Mouse (Mus musculus) neural tube, embryonic 12.5 days (tissue): ENCODE data around the gene Zfp280d. TPM values are rescaled to one million over a fixed set of nuclear protein-coding genes. Genes with fewer than 3 reads are reported as not detected.
"Not testable (repeated sequence)": the region's sequence is repeated elsewhere in the genome, so short reads cannot be mapped to it uniquely, and the experiment has no call there.

Source experiments
- ATAC-seq: fragments of 200-750 bp; cut with Nextera tagmentation; 2 replicates; pipeline ENCODE4 v1.8.0; 2017; ENCODE audit warnings: low read depth, mild to moderate bottlenecking, moderate TSS enrichment, moderate library complexity; ENCODE audit not compliant: low FRiP score
- H3K27ac ChIP-seq: fragments of 300-500 bp; sonication (generic); 2 replicates; pipeline ENCODE4 v1.5.1; 2016
- H3K27me3 ChIP-seq: fragments of 300-500 bp; sonication (generic); replicated peaks from 2 replicates; pipeline ENCODE4 v1.6.1; 2016; ENCODE audit warnings: mild to moderate bottlenecking
- H3K36me3 ChIP-seq: fragments of 300-500 bp; sonication (generic); 2 replicates; pipeline ENCODE4 v1.6.1; 2016; ENCODE audit warnings: mild to moderate bottlenecking
- H3K4me1 ChIP-seq: fragments of 300-500 bp; sonication (generic); 2 replicates; pipeline ENCODE4 v1.6.1; 2016
- H3K4me2 ChIP-seq: fragments of 300-500 bp; sonication (generic); replicated peaks from 2 replicates; pipeline ENCODE4 v1.6.1; 2016; ENCODE audit warnings: mild to moderate bottlenecking
- H3K4me3 ChIP-seq: fragments of 300-500 bp; sonication (generic); 2 replicates; pipeline ENCODE4 v1.5.1; 2016
- H3K9ac ChIP-seq: fragments of 300-500 bp; sonication (generic); 2 replicates; pipeline ENCODE4 v1.6.1; 2016; ENCODE audit warnings: mild to moderate bottlenecking
- H3K9me3 ChIP-seq: fragments of 300-500 bp; sonication (generic); 2 replicates; pipeline ENCODE4 v1.6.1; 2016; ENCODE audit warnings: mild to moderate bottlenecking
- WGBS: fragments of 180-500 bp; shearing (Covaris S2); methylation state at CpG from one replicate; pipeline ENCODE4 v1.1.7; 2016; 5-methylcytosine and 5-hydroxymethylcytosine counted together
- polyA plus RNA-seq: library from polyadenylated mRNA; unstranded; fragments of >200 nt; fragmentation: Nextera tagmentation; extraction: Ambion mirVana; gene quantifications from 2 replicates; pipeline ENCODE4 v1.2.1, GENCODE M21; 2016

Zfp280d gene
- polyA plus RNA-seq, 1 experiment from 2014 or later: 56.3 TPM

DNA sequence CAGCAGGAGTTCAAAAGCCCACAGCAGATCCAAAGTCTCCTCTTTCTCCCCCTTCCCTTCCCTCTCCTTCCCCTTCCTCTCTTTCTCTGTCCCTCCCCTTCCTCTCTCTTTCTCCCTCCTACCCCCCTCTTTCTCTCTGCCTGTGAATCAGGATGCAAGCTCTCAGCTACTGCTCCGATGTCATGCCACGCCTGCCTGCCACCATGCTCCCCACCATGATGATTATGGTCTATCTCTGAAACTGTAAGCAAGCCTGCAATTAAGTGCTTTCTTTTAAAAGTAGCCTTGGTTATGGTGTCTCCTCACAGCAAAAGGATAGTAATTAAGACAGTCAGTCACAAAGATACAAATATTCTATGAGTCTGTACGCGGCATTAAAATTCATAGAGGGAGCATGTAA, 100.3 kb downstream of the Zfp280d start:
- Histone ChIP-seq H3K4me3 (no peak overlapping the region), H3K27me3 (no peaks in the 10 kb centered on the region), H3K27ac (no peak overlapping the region), H3K9ac (no peak overlapping the region), H3K9me3 (no peaks in the 10 kb centered on the region), H3K4me2 (no peak overlapping the region), H3K4me1 (no peaks in the 10 kb centered on the region), H3K36me3 (no peaks in the 10 kb centered on the region)
- no peak for ATAC-seq
- WGBS: 75% methylated on average over 4 of the region's 4 CpGs

GRCm38 (mm10) chr9:72375639-72376038, 101.0 kb downstream of the Zfp280d start:
- H3K27ac ChIP-seq: no peak overlapping the region
- H3K27me3 ChIP-seq: no peaks in the 10 kb centered on the region
- no peak for ATAC-seq
- no peak overlapping the region for H3K9ac ChIP-seq
- no peak overlapping the region for H3K4me3 ChIP-seq
- no peak overlapping the region for H3K4me2 ChIP-seq
- WGBS: 86% methylated on average over 3 of the region's 3 CpGs
- H3K36me3 ChIP-seq: no peaks in the 10 kb centered on the region
- no peaks in the 10 kb centered on the region for H3K9me3 ChIP-seq
- no peaks in the 10 kb centered on the region for H3K4me1 ChIP-seq

GRCm38 (mm10) chr9:72385786-72386185, 111.1 kb downstream of the Zfp280d start:
- Histone ChIP-seq H3K9ac (no peak overlapping the region), H3K9me3 (no peaks in the 10 kb centered on the region), H3K27me3 (no peaks in the 10 kb centered on the region), H3K4me2 (no peak overlapping the region), H3K4me3 (no peak overlapping the region), H3K27ac (no peak overlapping the region), H3K4me1 (0 out of 2 replicates have a peak, but pooled peaks cover 2% of the 10 kb centered on the region), H3K36me3 (no peaks in the 10 kb centered on the region)
- no peak for ATAC-seq
- 87% methylated on average over 7 of the region's 7 CpGs for WGBS

DNA sequence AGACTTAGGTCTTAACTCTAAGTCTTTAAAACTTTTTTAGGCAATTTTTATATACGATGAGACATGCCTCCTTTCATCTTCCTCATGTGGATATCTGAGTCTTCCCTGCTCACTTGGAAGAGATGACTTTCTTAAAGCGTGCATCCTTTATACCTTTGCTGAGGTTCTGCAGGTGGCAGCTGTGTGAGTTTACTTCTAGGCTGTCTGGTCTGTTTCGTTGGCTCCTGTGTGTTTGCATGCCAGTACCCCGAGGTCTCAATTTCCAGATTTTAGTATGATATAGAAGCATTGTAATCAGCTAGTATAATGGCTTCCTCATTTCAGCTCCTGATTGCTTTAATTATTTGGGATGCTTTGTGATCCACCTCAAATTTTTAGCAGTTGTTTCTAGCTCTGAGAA, 114.3 kb downstream of the Zfp280d start:
- 0 out of 2 replicates have a peak, but pooled peaks cover 2% of the 10 kb centered on the region for H3K4me1 ChIP-seq
- 90% methylated on average over 4 of the region's 4 CpGs for WGBS
- no peaks in the 10 kb centered on the region for H3K27me3 ChIP-seq
- H3K36me3 ChIP-seq: no peaks in the 10 kb centered on the region
- H3K4me2 ChIP-seq: no peak overlapping the region
- no peaks in the 10 kb centered on the region for H3K9me3 ChIP-seq
- H3K4me3 ChIP-seq: no peak overlapping the region
- no peak overlapping the region for H3K9ac ChIP-seq
- no peak overlapping the region for H3K27ac ChIP-seq
- ATAC-seq: no peak

GRCm38 (mm10) chr9:72389431-72390002, 114.9 kb downstream of the Zfp280d start:
- H3K27me3 ChIP-seq: no peaks in the 10 kb centered on the region
- no peaks in the 10 kb centered on the region for H3K36me3 ChIP-seq
- H3K4me2 ChIP-seq: peak overlapping the region; percentile 38; the same call in 1 of the 2 replicates
- 0 out of 2 replicates have a peak, but pooled peaks cover 2% of the 10 kb centered on the region for H3K4me1 ChIP-seq
- no peak for ATAC-seq
- H3K4me3 ChIP-seq: no peak overlapping the region
- H3K27ac ChIP-seq: no peak overlapping the region
- no peak overlapping the region for H3K9ac ChIP-seq
- no peaks in the 10 kb centered on the region for H3K9me3 ChIP-seq
- WGBS: 48% methylated on average over 14 of the region's 14 CpGs

- Histone ChIP-seq H3K27me3 (no peaks in the 10 kb centered on the region), H3K4me2 (no peak overlapping the region), H3K36me3 (no peaks in the 10 kb centered on the region), H3K9me3 (no peaks in the 10 kb centered on the region), H3K4me1 (0 out of 2 replicates have a peak, but pooled peaks cover 2% of the 10 kb centered on the region), H3K4me3 (no peak overlapping the region), H3K9ac (no peak overlapping the region), H3K27ac (no peak overlapping the region)
- 87% methylated on average over 12 of the region's 12 CpGs for WGBS
- no peak for ATAC-seq
Measured at GRCm38 (mm10) chr9:72390321-72391077, 115.8 kb downstream of the Zfp280d start.

- no peaks in the 10 kb centered on the region for H3K9me3 ChIP-seq
- no peak overlapping the region for H3K9ac ChIP-seq
- no peak overlapping the region for H3K4me3 ChIP-seq
- no peak for ATAC-seq
- H3K4me1 ChIP-seq: 0 out of 2 replicates have a peak, but pooled peaks cover 2% of the 10 kb centered on the region
- no peak overlapping the region for H3K27ac ChIP-seq
- no peaks in the 10 kb centered on the region for H3K27me3 ChIP-seq
- H3K4me2 ChIP-seq: no peak overlapping the region
- no peaks in the 10 kb centered on the region for H3K36me3 ChIP-seq
- WGBS: 85% methylated on average over 7 of the region's 7 CpGs
Measured at GRCm38 (mm10) chr9:72392686-72393085, 118.0 kb downstream of the Zfp280d start.

GRCm38 (mm10) chr9:72393238-72393637, 118.6 kb downstream of the Zfp280d start:
- Histone ChIP-seq H3K36me3 (no peaks in the 10 kb centered on the region), H3K4me3 (no peak overlapping the region), H3K4me1 (0 out of 2 replicates have a peak, but pooled peaks cover 2% of the 10 kb centered on the region), H3K9me3 (no peaks in the 10 kb centered on the region), H3K27ac (no peak overlapping the region), H3K27me3 (no peaks in the 10 kb centered on the region), H3K9ac (no peak overlapping the region), H3K4me2 (no peak overlapping the region)
- WGBS: 75% methylated on average over 15 of the region's 15 CpGs
- ATAC-seq: no peak

- WGBS: 70% methylated on average over 8 of the region's 8 CpGs
- no peak overlapping the region for H3K4me2 ChIP-seq
- no peak overlapping the region for H3K27ac ChIP-seq
- no peaks in the 10 kb centered on the region for H3K9me3 ChIP-seq
- 0 out of 2 replicates have a peak, but pooled peaks cover 2% of the 10 kb centered on the region for H3K4me1 ChIP-seq
- no peak for ATAC-seq
- no peak overlapping the region for H3K4me3 ChIP-seq
- H3K9ac ChIP-seq: no peak overlapping the region
- H3K36me3 ChIP-seq: no peaks in the 10 kb centered on the region
- H3K27me3 ChIP-seq: no peaks in the 10 kb centered on the region
Measured at GRCm38 (mm10) chr9:72393869-72394341, 119.2 kb downstream of the Zfp280d start.

DNA sequence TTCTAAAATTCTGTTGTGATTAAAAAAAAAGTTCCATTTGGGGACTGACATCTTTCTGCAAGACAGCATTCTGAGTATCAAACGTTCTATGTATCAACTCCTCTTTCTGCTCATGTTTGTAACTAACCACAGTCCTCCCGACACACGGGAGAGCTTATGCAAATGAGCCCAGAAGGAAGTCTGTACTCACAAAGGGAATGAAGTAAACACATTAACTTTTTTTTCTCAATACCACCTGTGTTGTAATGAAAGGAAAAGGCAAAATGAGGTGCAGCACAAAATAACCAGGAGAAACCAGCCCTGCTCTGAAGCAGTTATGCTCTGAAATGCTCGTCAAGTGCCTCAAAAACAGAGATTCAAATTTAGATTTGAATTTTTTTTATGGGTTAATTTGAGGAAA, 125.5 kb downstream of the Zfp280d start:
- Histone ChIP-seq H3K36me3 (no peaks in the 10 kb centered on the region), H3K4me3 (no peak overlapping the region), H3K27me3 (no peaks in the 10 kb centered on the region), H3K9me3 (no peaks in the 10 kb centered on the region), H3K9ac (no peak overlapping the region), H3K4me1 (no peaks in the 10 kb centered on the region), H3K27ac (no peak overlapping the region), H3K4me2 (no peak overlapping the region)
- ATAC-seq: no peak
- 60% methylated on average over 4 of the region's 4 CpGs for WGBS

GRCm38 (mm10) chr9:72401769-72402168, 127.1 kb downstream of the Zfp280d start:
- ATAC-seq, H3K4me2 ChIP-seq, H3K4me3 ChIP-seq, H3K27me3 ChIP-seq, H3K9me3 ChIP-seq, H3K27ac ChIP-seq, H3K4me1 ChIP-seq, H3K9ac ChIP-seq, H3K36me3 ChIP-seq: not testable (repeated sequence)
- WGBS: 82% methylated on average over 4 of the region's 4 CpGs

DNA sequence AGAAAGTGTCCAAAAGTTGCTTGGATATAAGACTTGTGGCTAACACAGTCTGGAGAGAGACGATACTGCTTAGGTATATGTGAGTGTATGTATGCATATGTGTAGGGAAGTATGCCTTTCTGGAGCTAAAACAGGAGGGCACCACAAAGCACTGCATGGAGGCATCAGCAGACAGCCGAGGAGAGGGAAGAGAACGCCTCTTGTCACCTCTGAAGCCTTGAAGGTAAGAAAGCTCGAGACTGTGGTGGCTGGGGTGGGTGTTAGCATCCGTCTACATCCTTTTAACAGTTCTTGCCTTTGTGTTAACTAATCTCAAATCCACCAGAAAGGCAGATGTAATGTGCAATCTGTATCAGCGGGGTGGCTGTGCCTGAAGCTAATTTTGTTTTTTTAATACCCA, 128.8 kb downstream of the Zfp280d start:
- Histone ChIP-seq H3K9ac (no peak overlapping the region), H3K27ac (no peak overlapping the region), H3K4me3 (no peak overlapping the region), H3K27me3 (no peaks in the 10 kb centered on the region), H3K9me3 (no peaks in the 10 kb centered on the region), H3K4me1 (peaks cover 3% of the 10 kb centered on the region; the same call in 1 of the 2 replicates), H3K4me2 (no peak overlapping the region), H3K36me3 (no peaks in the 10 kb centered on the region)
- WGBS: 73% methylated on average over 6 of the region's 6 CpGs
- ATAC-seq: no peak
